Mouse (Mus musculus) retina, postnatal 1 day (tissue): ENCODE results near the gene Eno3.

ENCODE experiments used
- DNase-seq: peaks from one replicate; pipeline ENCODE4 v3.0.0-alpha.2; 2012

The Eno3 gene

GRCm38 (mm10) chr11:70656964-70657363 lies at the start of gene Eno3:
TSS of gene Eno3 (plus strand) at chr11:70657202.
- peak; percentile 20 for DNase-seq

- no peak for DNase-seq
Measured at GRCm38 (mm10) chr11:70607611-70608010, 49.4 kb upstream of the Eno3 start.

DNA sequence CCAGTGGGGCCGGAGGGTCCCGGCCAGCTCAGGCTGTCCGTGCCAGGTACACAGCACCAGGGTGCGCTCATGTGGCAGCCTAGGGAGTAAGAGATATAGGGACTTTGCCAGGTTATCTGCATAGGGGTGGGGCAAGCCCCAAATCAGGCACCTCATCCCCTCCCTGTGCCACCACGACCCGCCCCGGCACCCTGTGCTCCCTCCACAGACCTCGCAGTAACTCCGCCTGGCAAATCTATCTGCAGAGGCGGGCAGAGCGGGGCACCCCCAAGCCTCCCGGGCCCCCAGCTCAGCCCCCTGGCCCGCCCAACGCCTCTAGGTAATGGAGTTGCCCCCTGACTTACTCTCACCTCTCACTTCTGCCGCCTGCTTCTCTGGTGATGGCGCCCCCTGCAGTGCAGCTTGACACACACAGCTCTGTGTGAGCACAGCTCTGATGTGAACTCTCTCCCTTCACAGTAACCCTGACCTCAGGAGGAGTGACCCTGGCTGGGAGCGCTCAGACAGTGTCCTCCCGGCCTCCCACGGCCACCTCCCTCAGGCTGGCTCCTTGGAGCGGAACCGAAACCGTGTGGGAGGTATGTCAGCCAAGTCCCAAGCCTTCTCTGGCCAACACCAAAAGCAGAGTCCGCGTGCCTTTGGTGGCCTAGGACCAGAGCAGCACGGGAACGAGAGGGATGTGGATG lies 48.5 kb upstream of the Eno3 start:
- peak; percentile 32 for DNase-seq

GRCm38 (mm10) chr11:70610752-70611151 lies 46.2 kb upstream of the Eno3 start:
- DNase-seq = no peak

DNA sequence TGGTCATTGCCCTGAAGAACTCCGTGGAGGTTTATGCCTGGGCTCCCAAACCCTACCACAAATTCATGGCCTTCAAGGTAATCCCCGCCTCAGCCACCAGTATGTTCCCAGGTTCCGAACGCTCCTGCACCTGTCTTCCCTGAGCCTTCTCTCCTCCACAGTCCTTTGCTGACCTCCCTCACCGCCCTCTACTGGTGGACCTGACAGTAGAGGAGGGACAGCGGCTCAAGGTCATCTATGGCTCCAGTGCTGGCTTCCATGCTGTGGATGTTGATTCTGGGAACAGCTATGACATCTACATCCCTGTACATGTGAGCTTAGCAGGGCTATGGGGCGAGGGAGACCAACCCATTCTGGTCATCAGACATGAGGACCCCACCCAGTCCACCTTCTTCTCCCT lies 44.5 kb upstream of the Eno3 start:
- no peak for DNase-seq

GRCm38 (mm10) chr11:70615074-70615473 lies 41.9 kb upstream of the Eno3 start:
- DNase-seq = peak; percentile 71

GRCm38 (mm10) chr11:70615516-70616093 lies 41.4 kb upstream of the Eno3 start, which contains the start of gene 4930544D05Rik:
TSS of gene 4930544D05Rik (plus strand) at chr11:70615848.
- DNase-seq = peak; percentile 28

DNA sequence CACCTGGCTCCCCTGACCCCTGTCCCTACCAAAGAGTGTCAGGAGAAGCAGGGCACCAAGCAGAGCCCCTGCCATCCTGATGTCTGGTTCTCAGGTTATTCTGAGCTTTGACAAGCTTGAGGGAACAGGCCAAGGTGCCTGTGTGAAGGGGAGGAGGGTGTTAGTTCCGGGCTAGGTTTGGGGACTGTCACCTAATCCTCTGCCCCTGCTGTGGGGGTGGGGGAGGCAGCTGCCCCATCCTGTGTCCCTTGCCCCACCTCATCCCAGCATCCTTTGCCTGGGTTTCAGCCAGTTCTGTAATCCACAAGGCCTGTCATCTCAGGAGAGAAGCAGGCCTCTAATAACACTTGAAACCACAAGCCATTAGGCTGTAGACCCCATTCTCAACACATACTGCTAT lies 37.9 kb upstream of the Eno3 start, which contains the start of gene Chrne:
Gene Chrne (minus strand): TSS at position 116 of the 400 bp plus-strand sequence.
- DNase-seq = no peak

GRCm38 (mm10) chr11:70621972-70622814 lies 34.8 kb upstream of the Eno3 start:
- DNase-seq = no peak

GRCm38 (mm10) chr11:70623053-70623742 lies 33.8 kb upstream of the Eno3 start:
- DNase-seq = no peak

DNA sequence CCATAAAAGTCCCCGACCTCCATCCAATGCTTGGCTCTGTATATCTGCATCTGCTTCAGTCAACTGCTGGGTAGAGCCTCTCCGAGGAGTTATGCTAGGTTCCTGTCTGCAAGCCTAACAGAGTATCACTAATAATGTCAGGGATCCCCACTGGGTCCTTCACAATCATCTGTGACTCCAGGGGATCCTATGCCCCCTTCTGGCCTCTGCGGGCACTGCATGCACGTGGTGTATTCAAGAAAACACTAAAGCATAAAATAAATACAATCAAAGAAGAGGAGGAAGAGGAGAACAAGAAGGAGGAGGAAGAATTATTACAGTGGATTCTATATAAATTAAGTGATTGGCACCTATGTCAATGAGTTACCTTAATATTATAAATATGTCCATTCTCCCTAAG lies 31.5 kb upstream of the Eno3 start:
- peak; percentile 74 for DNase-seq

- DNase-seq = no peak
Measured at GRCm38 (mm10) chr11:70626877-70627276, 30.1 kb upstream of the Eno3 start.

GRCm38 (mm10) chr11:70628431-70628830 lies 28.6 kb upstream of the Eno3 start:
- no peak for DNase-seq

DNA sequence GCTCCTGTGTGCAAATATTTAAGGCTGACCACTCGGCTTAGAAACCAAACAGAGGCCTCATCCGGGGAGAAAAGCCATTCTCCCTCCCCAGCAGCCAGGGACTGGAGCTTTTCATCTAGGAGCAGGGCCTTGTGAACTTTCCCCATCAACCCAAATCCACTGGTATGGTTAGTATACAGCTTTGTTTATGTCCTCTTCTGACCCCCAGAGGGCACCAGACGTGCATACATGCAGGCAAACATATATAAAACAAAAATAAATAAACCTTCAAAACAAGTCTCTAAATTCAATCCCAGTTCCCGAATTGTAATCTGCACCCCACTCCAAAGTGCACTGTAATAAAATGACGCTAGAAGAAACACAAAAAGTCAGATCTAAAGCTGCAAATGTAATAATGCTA lies 27.4 kb upstream of the Eno3 start:
- peak; percentile 45 for DNase-seq

- no peak for DNase-seq
Measured at GRCm38 (mm10) chr11:70630129-70630528, 26.9 kb upstream of the Eno3 start.

DNA sequence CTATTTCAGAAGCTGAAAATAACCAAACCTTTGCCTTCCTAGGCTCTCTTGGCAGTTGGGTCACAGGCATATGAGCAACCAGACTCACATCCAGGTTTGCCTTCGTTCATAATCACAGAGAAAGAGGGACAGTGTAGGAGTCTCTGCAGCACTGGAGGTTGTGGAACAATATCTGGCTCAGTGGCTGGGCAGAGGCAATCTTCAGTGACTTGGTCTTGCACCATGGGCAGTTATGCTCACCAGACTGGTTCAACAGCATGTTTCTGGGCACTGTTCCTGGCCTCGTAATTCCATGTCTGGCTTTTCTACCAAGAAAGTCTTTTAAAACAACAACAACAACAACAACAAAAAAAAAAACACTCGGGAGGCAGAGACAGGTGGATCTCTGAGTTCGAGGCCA lies 21.4 kb upstream of the Eno3 start:
- no peak for DNase-seq

DNA sequence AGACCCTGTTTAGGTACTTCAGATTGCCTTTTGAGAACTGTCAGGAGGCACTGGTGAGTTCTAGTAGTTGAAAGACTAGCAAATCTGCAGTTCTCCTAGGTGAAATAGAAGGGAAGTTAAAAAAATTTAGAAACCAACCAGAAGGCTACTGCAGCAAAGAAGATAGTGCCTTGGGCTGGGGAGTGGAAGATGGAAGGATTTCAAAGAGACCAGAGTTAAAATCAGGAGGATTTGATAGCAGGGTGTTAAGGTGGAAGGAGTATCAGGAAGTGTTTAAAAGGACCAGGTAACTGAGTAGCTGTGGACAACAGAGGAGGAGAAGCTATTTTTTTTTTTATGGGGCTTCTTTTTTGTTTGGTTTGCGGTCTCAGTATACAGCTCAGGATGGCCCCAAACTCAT lies 19.2 kb upstream of the Eno3 start:
- no peak for DNase-seq

- DNase-seq = no peak
Measured at GRCm38 (mm10) chr11:70638293-70638692, 18.7 kb upstream of the Eno3 start.

GRCm38 (mm10) chr11:70638714-70639278 lies 18.2 kb upstream of the Eno3 start, which contains the start of gene Gp1ba:
TSS of gene Gp1ba (plus strand) at chr11:70639122.
- no peak for DNase-seq

- DNase-seq = no peak
Measured at GRCm38 (mm10) chr11:70639976-70640375, 17.0 kb upstream of the Eno3 start.

DNA sequence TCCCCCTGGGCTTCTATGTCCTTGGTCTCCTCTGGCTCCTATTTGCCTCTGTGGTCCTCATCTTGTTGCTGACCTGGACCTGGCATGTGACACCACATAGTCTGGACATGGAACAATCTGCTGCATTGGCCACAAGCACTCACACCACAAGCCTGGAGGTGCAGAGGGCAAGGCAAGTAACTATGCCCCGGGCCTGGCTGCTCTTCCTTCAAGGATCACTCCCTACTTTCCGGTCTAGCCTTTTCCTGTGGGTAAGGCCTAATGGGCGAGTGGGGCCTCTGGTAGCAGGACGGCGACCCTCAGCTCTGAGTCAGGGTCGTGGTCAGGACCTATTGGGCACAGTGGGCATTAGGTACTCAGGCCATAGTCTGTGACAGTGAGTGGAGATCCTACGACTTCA lies 15.8 kb upstream of the Eno3 start:
- no peak for DNase-seq

GRCm38 (mm10) chr11:70643051-70643450 lies 14.0 kb upstream of the Eno3 start:
- no peak for DNase-seq
